Mouse (Mus musculus) lung, postnatal 0 days (tissue): ENCODE measurements around the gene Nol6. TPM values are rescaled to one million over a fixed set of nuclear protein-coding genes. Genes with fewer than 3 reads are reported as not detected.

Experiments
- ATAC-seq: fragments of 200-750 bp; cut with Nextera tagmentation; 2 replicates; pipeline ENCODE4 v1.8.0; 2017; ENCODE audit warnings: moderate library complexity
- DNase-seq: peaks from one replicate; pipeline ENCODE4 v3.0.0-alpha.2; 2016; ENCODE audit warnings: low spot score
- H3K27ac ChIP-seq: fragments of 300-500 bp; sonication (generic); 2 replicates; pipeline ENCODE4 v1.5.1; 2014; ENCODE audit warnings: antibody characterized with exemption, mild to moderate bottlenecking, low read length, mixed read lengths
- H3K27me3 ChIP-seq: fragments of 300-500 bp; sonication (generic); replicated peaks from 2 replicates; pipeline ENCODE4 v1.6.1; 2014; ENCODE audit warnings: low read length, mixed read lengths; ENCODE audit not compliant: insufficient read depth
- H3K36me3 ChIP-seq: fragments of 300-500 bp; sonication (generic); 2 replicates; pipeline ENCODE4 v1.6.1; 2014; ENCODE audit warnings: low read length, mixed read lengths; ENCODE audit not compliant: insufficient read depth
- H3K4me1 ChIP-seq: fragments of 300-500 bp; sonication (generic); 2 replicates; pipeline ENCODE4 v1.6.1; 2014; ENCODE audit warnings: antibody characterized with exemption, low read depth, low read length, mixed read lengths; ENCODE audit not compliant: insufficient read depth
- H3K4me2 ChIP-seq: fragments of 300-500 bp; sonication (generic); replicated peaks from 2 replicates; pipeline ENCODE4 v1.6.1; 2014; ENCODE audit warnings: low read depth, mild to moderate bottlenecking, low read length, moderate library complexity, mixed read lengths
- H3K4me3 ChIP-seq: fragments of 300-500 bp; sonication (generic); 2 replicates; pipeline ENCODE4 v1.5.1; 2014; ENCODE audit warnings: low read depth, low read length
- H3K9ac ChIP-seq: fragments of 300-500 bp; sonication (generic); replicated peaks from 2 replicates; pipeline ENCODE4 v1.6.1; 2014; ENCODE audit warnings: low read depth, mild to moderate bottlenecking
- H3K9me3 ChIP-seq: fragments of 300-500 bp; sonication (generic); 2 replicates; pipeline ENCODE4 v1.6.1; 2016; ENCODE audit warnings: low read length, mixed read lengths
- CTCF ChIP-seq: IDR thresholded peaks from 2 replicates; pipeline ENCODE4 v1.5.1; 2016; ENCODE audit warnings: antibody characterized with exemption, mild to moderate bottlenecking
- EP300 ChIP-seq: IDR thresholded peaks from 2 replicates; pipeline ENCODE4 v1.6.1; 2016; ENCODE audit warnings: antibody characterized with exemption, mild to moderate bottlenecking, control low read depth
- whole genome bisulfite sequencing: fragments of 180-500 bp; shearing (Covaris S2); extraction: QIAGEN DNeasy Blood & Tissue Kit; methylation state at CpG from one replicate; pipeline ENCODE4 v1.1.7; 2014; 5-methylcytosine and 5-hydroxymethylcytosine counted together
- polyA plus RNA-seq: library from polyadenylated mRNA; unstranded; fragments of >200 nt; fragmentation: Nextera tagmentation; extraction: Ambion mirVana; gene quantifications from 2 replicates; pipeline ENCODE4 v1.2.1, GENCODE M21; 2015

Nol6 gene
- polyA plus RNA-seq, 1 experiment from 2014 or later, result 6.9 TPM

DNA sequence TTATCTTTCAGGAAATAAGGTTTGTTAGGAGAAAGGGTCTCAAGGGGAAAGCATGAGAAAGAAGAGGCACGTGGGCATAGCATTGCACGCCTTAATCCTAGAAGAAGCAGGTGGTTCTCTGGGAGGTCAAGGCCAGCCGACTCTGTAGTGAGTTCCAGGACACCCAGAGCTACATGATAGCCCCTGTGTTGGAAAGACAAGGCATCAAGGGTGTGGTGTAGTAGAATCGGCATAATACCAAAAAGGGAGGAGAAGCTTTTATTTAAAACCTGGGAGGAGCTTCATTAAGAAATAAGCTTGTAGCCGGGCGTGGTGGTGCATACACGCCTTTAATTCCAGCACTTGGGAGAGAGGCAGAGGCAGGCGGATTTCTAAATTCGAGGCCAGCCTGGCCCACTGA is 32.7 kb upstream of the Nol6 start:
- no peak overlapping the region for H3K4me2 ChIP-seq
- H3K27ac ChIP-seq, result no peak overlapping the region
- H3K9ac ChIP-seq, result no peak overlapping the region
- H3K4me3 ChIP-seq, result no peak overlapping the region
- H3K4me1 ChIP-seq, result 0 out of 2 replicates have a peak, but pooled peaks cover 5% of the 10 kb centered on the region
- H3K9me3 ChIP-seq, result no peaks in the 10 kb centered on the region
- DNase-seq (no peak), ATAC-seq (no peak)
- H3K36me3 ChIP-seq, result no peaks in the 10 kb centered on the region
- WGBS, result 77% methylated on average over 9 of the region's 9 CpGs
- TF ChIP-seq CTCF (no peak), EP300 (no peak)
- no peaks in the 10 kb centered on the region for H3K27me3 ChIP-seq

GRCm38 (mm10) chr4:41153146-41153545 is 28.9 kb upstream of the Nol6 start:
- H3K36me3 ChIP-seq, result no peaks in the 10 kb centered on the region
- no peaks in the 10 kb centered on the region for H3K9me3 ChIP-seq
- no peaks in the 10 kb centered on the region for H3K27me3 ChIP-seq
- WGBS, result 76% methylated on average over 3 of the region's 3 CpGs
- H3K4me1 ChIP-seq, result 0 out of 2 replicates have a peak, but pooled peaks cover 4% of the 10 kb centered on the region
- no peak overlapping the region for H3K4me3 ChIP-seq
- no peak overlapping the region for H3K27ac ChIP-seq
- no peak overlapping the region for H3K4me2 ChIP-seq
- TF ChIP-seq CTCF, result no peak
- no peak for TF ChIP-seq EP300
- ATAC-seq (0 out of 2 replicates have a peak, but pooled peaks have one; percentile 49), DNase-seq (no peak)
- no peak overlapping the region for H3K9ac ChIP-seq

GRCm38 (mm10) chr4:41151186-41151585 is 26.9 kb upstream of the Nol6 start:
- H3K4me1 ChIP-seq, result no peaks in the 10 kb centered on the region
- no peak for TF ChIP-seq CTCF
- TF ChIP-seq EP300, result no peak
- H3K36me3 ChIP-seq, result no peaks in the 10 kb centered on the region
- 91% methylated on average over 7 of the region's 7 CpGs for WGBS
- DNase-seq (no peak), ATAC-seq (no peak)
- no peak overlapping the region for H3K4me2 ChIP-seq
- H3K9ac ChIP-seq, result no peak overlapping the region
- no peak overlapping the region for H3K27ac ChIP-seq
- no peaks in the 10 kb centered on the region for H3K9me3 ChIP-seq
- no peak overlapping the region for H3K4me3 ChIP-seq
- no peaks in the 10 kb centered on the region for H3K27me3 ChIP-seq

DNA sequence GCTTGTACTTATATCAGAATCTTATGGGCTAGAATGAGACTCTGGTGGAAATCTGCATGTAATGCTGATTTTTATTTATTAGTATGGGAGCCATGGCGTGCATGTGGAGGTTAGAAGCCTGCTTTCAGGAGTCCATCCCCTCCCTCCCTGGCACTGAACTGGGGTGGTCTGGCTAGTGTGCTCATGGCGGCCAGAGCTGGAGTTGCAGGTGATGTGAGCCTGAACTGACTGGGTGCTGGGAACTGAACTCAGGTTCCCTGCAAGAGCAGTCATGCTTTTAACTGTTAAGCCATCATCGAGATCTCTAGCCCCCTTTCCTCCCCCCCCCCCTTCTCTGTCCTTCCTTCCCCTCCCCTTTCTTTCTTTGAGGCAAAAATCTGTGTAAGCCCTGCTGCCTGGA is 25.6 kb upstream of the Nol6 start:
- no peak for ATAC-seq
- Histone ChIP-seq H3K4me3 (no peak overlapping the region), H3K27me3 (no peaks in the 10 kb centered on the region), H3K36me3 (no peaks in the 10 kb centered on the region), H3K4me1 (no peaks in the 10 kb centered on the region), H3K9me3 (no peaks in the 10 kb centered on the region), H3K4me2 (no peak overlapping the region), H3K27ac (no peak overlapping the region), H3K9ac (no peak overlapping the region)
- no peak for TF ChIP-seq EP300
- TF ChIP-seq CTCF, result no peak
- WGBS, result 74% methylated on average over 3 of the region's 3 CpGs
- DNase-seq, result no peak

- no peaks in the 10 kb centered on the region for H3K36me3 ChIP-seq
- H3K27ac ChIP-seq, result no peak overlapping the region
These were observed 18.3 kb upstream of the Nol6 start for GRCm38 (mm10) chr4:41142601-41143000.

DNA sequence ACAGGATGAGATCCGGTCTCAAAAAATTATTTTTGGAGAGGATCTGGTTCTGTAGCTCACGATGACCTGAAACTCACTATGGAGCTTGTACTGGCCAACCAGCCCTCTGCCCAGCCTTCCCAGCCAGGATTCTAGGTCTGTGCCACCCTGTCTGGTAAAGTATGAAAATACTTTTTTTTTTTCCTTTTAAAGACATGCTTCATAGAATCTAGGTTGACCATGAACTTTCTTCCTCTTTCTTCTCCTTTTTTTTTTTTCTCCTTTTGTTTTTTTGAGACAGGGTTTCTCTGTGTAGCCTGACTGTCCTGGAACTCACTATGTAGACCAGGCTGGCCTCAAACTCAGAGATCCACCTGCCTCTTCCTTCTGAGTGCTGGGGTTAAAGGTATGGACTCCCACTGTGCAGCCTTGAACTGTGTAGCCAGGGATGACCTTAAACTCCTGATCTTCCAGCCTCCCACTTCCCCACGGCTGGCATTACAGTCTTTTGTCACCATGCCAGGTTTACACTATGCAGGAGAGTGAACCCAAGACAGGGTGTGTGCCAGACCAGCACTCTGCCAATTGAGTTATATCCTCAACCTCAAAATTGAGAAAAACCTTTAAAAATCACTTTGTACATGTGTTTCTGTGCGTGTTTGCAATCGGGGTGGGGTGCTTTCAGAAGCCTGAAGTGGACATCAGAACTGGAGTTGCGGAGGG is 16.1 kb upstream of the Nol6 start:
- DNase-seq (no peak), ATAC-seq (no peak)
- TF ChIP-seq EP300 (no peak), CTCF (no peak)
- peaks cover 3% of the 10 kb centered on the region; the same call in 1 of the 2 replicates for H3K4me1 ChIP-seq
- H3K9me3 ChIP-seq, result no peaks in the 10 kb centered on the region
- WGBS, result 77% methylated on average over 6 of the region's 6 CpGs
- no peak overlapping the region for H3K9ac ChIP-seq
- H3K27ac ChIP-seq, result no peak overlapping the region
- no peaks in the 10 kb centered on the region for H3K36me3 ChIP-seq
- no peak overlapping the region for H3K4me2 ChIP-seq
- H3K4me3 ChIP-seq, result no peak overlapping the region
- H3K27me3 ChIP-seq, result no peaks in the 10 kb centered on the region

More at GRCm38 (mm10) chr4:41142601-41143000, 18.3 kb upstream of the Nol6 start:
- Histone ChIP-seq H3K4me1 (peaks cover 3% of the 10 kb centered on the region; the same call in 1 of the 2 replicates), H3K9ac (no peak overlapping the region), H3K9me3 (no peaks in the 10 kb centered on the region), H3K27me3 (no peaks in the 10 kb centered on the region), H3K4me2 (no peak overlapping the region), H3K4me3 (no peak overlapping the region)
- 87% methylated on average over 2 of the region's 2 CpGs for WGBS
- ATAC-seq (no peak), DNase-seq (no peak)
- TF ChIP-seq EP300 (no peak), CTCF (no peak)
